Mouse (Mus musculus) brain, embryonic 14.5 days (tissue): ENCODE measurements around the gene Lyst. TPM values are rescaled to one million over a fixed set of nuclear protein-coding genes. Genes with fewer than 3 reads are reported as not detected.
A peak's percentile ranks its signal among the peaks of the same experiment; 100 is the strongest.

ENCODE experiments used
- DNase-seq: peaks from one replicate; pipeline ENCODE4 v3.0.0-alpha.2; 2011; ENCODE audit warnings: low read depth
- CTCF ChIP-seq: fragments of 200-500 bp; IDR thresholded peaks from 2 replicates; pipeline ENCODE4 v1.5.1; 2012; ENCODE audit warnings: inconsistent platforms, mild to moderate bottlenecking, moderate library complexity, borderline replicate concordance; ENCODE audit not compliant: insufficient read depth, insufficient read length; ENCODE audit errors: extremely low read depth
- POLR2A ChIP-seq: fragments of 200-500 bp; IDR thresholded peaks from 2 replicates; pipeline ENCODE4 v1.6.1; 2012; ENCODE audit warnings: mild to moderate bottlenecking, inconsistent platforms, borderline replicate concordance; ENCODE audit not compliant: poor library complexity, insufficient read depth, insufficient read length, severe bottlenecking; ENCODE audit errors: extremely low read depth
- polyA plus RNA-seq: library from polyadenylated mRNA; depleted of rRNA; stranded (reverse); fragments of >200 nt; gene quantifications from 2 replicates; pipeline ENCODE4 v1.2.3, GENCODE M21; 2012

Gene Lyst
- polyA plus RNA-seq, 1 experiment = 7.3 TPM

- TF ChIP-seq CTCF = no peak
- peak; percentile 60 for DNase-seq
These were observed 15.8 kb upstream of the Lyst start for GRCm38 (mm10) chr13:13574258-13574870.

GRCm38 (mm10) chr13:13575106-13575505, 15.1 kb upstream of the Lyst start:
- no peak for DNase-seq
- no peak for TF ChIP-seq CTCF
- TF ChIP-seq POLR2A = no peak

- DNase-seq = peak; percentile 39
- TF ChIP-seq POLR2A (no peak), CTCF (no peak)
These were observed 13.6 kb upstream of the Lyst start for GRCm38 (mm10) chr13:13576469-13577205.

GRCm38 (mm10) chr13:13581988-13582387, 8.2 kb upstream of the Lyst start:
- TF ChIP-seq POLR2A (no peak), CTCF (no peak)
- DNase-seq = no peak

GRCm38 (mm10) chr13:13583473-13583872, 6.7 kb upstream of the Lyst start:
- DNase-seq = no peak
- no peak for TF ChIP-seq POLR2A
- no peak for TF ChIP-seq CTCF

- TF ChIP-seq POLR2A (no peak), CTCF (no peak)
- DNase-seq = no peak
These were observed 2.5 kb upstream of the Lyst start for GRCm38 (mm10) chr13:13587653-13588184.

GRCm38 (mm10) chr13:13588518-13588917, 1.7 kb upstream of the Lyst start:
- DNase-seq = no peak
- TF ChIP-seq CTCF (no peak), POLR2A (no peak)

GRCm38 (mm10) chr13:13589032-13589431, 1.2 kb upstream of the Lyst start:
- DNase-seq = no peak
- no peak for TF ChIP-seq CTCF
- no peak for TF ChIP-seq POLR2A

GRCm38 (mm10) chr13:13591892-13592291, 1.7 kb downstream of the Lyst start:
- no peak for DNase-seq

GRCm38 (mm10) chr13:13596424-13597044, 6.3 kb downstream of the Lyst start:
- TF ChIP-seq CTCF (no peak), POLR2A (no peak)
- no peak for DNase-seq

More at GRCm38 (mm10) chr13:13591892-13592291, 1.7 kb downstream of the Lyst start:
- TF ChIP-seq POLR2A = no peak
- no peak for TF ChIP-seq CTCF

- TF ChIP-seq CTCF = no peak
- TF ChIP-seq POLR2A = no peak
- no peak for DNase-seq
These were observed 7.7 kb downstream of the Lyst start for GRCm38 (mm10) chr13:13597896-13598295.

- DNase-seq = no peak
- no peak for TF ChIP-seq CTCF
- TF ChIP-seq POLR2A = no peak
These were observed 11.2 kb downstream of the Lyst start for GRCm38 (mm10) chr13:13601407-13601806.

GRCm38 (mm10) chr13:13606149-13606548, 16.0 kb downstream of the Lyst start:
- DNase-seq = no peak
- TF ChIP-seq CTCF = no peak
- TF ChIP-seq POLR2A = no peak

GRCm38 (mm10) chr13:13608311-13608710, 18.1 kb downstream of the Lyst start:
- no peak for DNase-seq
- TF ChIP-seq CTCF = no peak

GRCm38 (mm10) chr13:13609655-13610054, 19.5 kb downstream of the Lyst start:
- DNase-seq = no peak
- TF ChIP-seq CTCF (no peak), POLR2A (no peak)
